Mouse (Mus musculus) layer of hippocampus, adult 2 months (tissue): ENCODE data around the gene Ifngr2. TPM values are rescaled to one million over a fixed set of nuclear protein-coding genes. Genes with fewer than 3 reads are reported as not detected.

ENCODE experiments used
- DNase-seq, 2 experiments: peaks; one replicate each; pipeline ENCODE4 v3.0.0; 2022; ENCODE audit warnings: low spot score in 2 of 2
- H3K27ac ChIP-seq: fragments of 200-600 bp; 2 replicates; pipeline ENCODE4 v1.8.1; 2022
- H3K4me3 ChIP-seq: fragments of 200-600 bp; 2 replicates; pipeline ENCODE4 v1.8.1; 2022; ENCODE audit warnings: mild to moderate bottlenecking
- CTCF ChIP-seq: fragments of 200-600 bp; conservative IDR thresholded peaks from 2 replicates; pipeline ENCODE4 v1.8.1; 2022; ENCODE audit warnings: antibody characterized with exemption, mild to moderate bottlenecking, moderate library complexity
- total RNA-seq, 2 experiments: library from RNA; stranded (reverse); gene quantifications; 2 replicates each; pipeline ENCODE4 v1.2.3; 2021

The Ifngr2 gene
- total RNA-seq, 2 experiments from 2014 or later, result 49.2 to 50.6 TPM

DNA sequence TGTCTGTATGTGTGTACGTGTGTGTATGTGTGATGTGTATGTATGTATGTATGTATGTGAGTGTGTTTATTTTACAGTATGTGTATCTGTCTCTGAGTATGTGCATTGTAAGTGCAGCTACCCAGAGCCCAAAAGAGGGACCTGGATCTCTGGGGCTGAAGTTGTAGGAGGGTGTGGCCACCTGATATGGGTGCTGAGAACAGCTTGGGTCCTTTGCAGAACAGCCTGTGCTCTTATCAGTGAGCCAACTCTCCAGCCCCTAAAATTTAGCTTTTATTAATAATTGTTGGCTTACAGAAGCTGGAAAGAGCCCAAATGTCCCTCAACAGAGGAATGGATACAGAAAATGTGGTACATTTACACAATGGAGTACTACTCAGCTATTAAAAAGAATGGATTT is 3.3 kb upstream of the Ifngr2 start:
- Histone ChIP-seq H3K27ac (no peak overlapping the region), H3K4me3 (no peak overlapping the region)
- no peak for DNase-seq
- no peak for TF ChIP-seq CTCF

DNA sequence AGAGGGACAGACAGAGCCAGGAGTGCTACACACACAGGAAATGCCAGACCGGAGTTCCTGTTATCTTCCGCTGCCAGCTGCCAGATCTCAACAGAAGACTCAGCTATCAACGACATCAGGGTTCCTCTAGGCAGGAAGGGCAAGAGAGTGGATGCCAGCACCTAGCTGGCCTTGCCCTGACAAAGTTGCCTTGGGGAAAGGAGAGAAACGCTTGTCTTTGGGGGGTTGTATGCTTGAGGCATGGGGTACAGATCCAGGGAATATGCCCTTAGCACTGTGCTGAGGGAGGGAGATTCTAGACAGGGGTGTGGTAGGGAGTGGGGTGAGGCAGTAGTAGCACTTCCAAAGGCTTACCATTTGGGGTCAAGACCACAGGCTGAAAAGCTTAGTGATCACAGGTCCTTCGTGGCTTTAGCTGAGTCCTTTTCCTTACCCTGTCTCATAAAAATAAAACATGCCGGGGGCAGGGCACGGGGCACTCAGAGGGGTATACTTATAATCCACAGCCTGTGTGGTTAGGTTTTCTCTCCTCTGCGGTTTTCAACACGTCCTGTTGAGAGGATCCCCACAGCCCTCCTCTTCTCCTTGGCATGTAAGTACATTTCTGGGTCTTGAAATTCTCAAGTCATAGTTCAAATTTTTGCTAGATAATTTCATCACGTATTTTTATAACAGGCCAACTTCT is 1.1 kb upstream of the Ifngr2 start:
- Histone ChIP-seq H3K4me3 (no peak overlapping the region), H3K27ac (peak overlapping the region; percentile 98; the same call in 1 of the 2 replicates)
- no peak for TF ChIP-seq CTCF
- DNase-seq, result no peak

DNA sequence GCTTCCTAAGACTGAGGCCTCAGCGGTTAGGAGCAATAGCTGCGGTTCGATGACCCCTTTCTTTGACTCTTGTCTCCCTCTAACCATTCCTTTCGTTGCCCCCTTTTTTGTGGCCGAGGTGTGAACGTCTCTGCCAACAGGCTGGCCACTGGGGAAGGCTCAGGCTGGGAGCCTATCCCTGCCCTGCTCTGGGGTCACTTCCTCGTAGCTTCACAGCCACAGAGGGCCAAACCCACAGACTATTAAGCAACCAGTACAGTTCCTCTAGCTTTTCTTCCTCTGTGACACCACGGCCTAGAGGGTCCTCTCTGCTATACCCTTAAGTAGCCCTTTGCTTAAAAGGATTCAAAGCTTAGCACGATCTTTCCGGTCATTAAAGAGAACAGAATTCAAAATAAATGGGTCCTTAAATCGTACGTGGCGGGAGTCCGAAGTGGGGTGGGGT is 459 bp upstream of the Ifngr2 start:
- no peak for TF ChIP-seq CTCF
- DNase-seq, result no peak
- H3K27ac ChIP-seq, result peak overlapping the region; percentile 98
- peak overlapping the region; percentile 98 for H3K4me3 ChIP-seq

DNA sequence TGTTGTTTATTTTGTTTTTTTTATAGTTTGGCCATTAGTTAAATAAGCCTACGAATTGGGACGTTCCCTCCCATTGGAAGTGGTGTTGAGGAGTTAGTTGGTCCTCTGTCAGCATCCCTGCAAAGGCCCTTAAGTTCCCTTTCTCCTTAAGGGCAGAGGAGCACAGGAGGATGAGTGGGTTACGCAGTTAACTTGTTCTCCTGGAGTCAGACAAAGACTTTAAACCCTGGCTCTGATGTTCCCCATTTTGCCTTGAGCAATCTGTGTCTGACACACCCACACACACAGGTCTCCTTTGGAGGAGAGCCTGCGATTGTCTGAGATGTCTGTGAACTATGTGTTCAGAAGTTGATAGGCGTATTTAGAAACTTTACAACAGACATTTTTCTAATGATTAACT is 1.1 kb downstream of the Ifngr2 start:
- Histone ChIP-seq H3K27ac (peak overlapping the region; percentile 98; the same call in 1 of the 2 replicates), H3K4me3 (peak overlapping the region; percentile 98)
- no peak for TF ChIP-seq CTCF
- DNase-seq, result no peak

DNA sequence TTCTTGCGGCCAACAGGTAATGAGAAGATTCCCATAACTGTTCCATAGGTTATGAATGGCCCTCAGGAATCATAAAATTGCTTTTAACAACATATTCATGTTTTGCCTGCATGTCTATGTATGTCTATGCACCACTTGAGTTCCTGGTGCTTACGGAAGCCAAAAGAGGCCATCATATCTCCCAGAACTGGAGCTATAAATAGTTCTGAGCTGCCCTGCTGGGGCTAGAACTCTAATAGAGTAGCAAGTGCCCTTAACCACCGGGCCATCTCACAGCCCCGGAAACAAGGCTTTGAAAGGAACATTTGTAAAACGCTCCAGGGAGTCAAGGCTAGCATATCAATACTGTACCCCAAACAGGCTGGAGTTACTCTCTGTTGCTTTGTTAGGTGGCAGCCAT is 1.7 kb downstream of the Ifngr2 start:
- no peak for TF ChIP-seq CTCF
- H3K4me3 ChIP-seq, result peak overlapping the region; percentile 98
- no peak for DNase-seq
- H3K27ac ChIP-seq, result peak overlapping the region; percentile 98; the same call in 1 of the 2 replicates

DNA sequence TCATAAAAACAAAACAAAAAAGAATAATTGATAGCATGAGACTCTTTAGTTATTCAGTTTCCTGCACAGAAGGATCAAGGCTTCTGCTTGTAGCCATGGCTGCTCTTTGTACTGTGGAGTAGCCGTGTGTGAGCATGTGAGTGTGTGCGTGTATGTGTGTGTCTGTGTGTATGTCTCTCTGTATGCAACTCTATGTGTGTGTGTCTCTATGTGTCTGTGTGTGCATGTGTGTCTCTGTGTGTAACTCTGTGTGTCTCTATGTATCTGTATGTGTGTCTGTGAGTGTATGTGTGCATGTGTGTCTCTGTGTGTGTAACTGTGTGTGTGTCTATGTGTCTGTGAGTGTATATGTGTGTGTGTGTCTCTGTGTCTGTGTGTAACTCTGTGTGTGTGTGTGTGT is 2.1 kb downstream of the Ifngr2 start:
- Histone ChIP-seq H3K27ac (peak overlapping the region; percentile 98; the same call in 1 of the 2 replicates), H3K4me3 (peak overlapping the region; percentile 98)
- no peak for TF ChIP-seq CTCF
- DNase-seq, result no peak

DNA sequence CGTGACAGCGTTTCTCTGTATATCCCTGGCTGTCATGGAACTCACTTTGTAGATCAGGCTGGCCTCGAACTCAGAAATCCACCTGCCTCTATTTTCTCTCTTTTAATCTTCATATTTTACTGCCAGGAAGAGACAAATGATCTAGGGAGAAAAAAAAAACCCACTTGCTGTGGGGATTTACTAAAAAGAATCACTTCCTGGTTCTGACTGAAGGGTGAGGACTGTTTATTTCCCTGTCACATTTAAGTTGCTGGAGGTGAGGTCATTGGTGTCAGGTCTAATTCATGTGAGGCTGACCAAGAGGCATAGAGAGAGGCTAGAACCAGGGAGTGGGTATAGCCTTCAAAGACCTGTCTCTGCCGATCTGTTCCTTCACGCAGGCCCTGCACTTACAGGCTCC is 2.7 kb downstream of the Ifngr2 start:
- Histone ChIP-seq H3K4me3 (no peak overlapping the region), H3K27ac (no peak overlapping the region)
- DNase-seq, result no peak
- TF ChIP-seq CTCF, result no peak

DNA sequence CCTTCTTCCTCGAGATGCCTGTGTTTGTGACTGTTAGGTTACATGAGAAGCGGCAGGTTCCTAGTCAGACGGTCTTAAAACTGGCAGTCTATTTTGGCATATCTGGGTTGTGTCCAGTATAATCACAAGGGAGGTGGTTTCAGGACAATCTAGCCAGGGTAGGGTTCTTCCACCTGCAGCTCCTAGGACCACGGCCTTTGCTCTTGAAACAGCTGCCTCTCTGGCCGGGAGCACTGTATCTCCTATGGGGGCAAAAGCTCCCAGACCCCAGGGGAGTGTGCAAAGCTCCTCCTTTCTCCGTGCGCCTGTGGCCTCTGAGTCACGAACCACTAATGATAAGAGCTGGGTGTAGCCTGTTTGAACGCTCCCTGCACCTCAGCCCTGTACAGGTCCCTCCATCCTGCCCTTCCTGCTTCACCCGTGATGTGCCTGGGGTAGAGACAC is 4.2 kb downstream of the Ifngr2 start:
- no peak for TF ChIP-seq CTCF
- H3K4me3 ChIP-seq, result no peak overlapping the region
- no peak for DNase-seq
- H3K27ac ChIP-seq, result no peak overlapping the region

DNA sequence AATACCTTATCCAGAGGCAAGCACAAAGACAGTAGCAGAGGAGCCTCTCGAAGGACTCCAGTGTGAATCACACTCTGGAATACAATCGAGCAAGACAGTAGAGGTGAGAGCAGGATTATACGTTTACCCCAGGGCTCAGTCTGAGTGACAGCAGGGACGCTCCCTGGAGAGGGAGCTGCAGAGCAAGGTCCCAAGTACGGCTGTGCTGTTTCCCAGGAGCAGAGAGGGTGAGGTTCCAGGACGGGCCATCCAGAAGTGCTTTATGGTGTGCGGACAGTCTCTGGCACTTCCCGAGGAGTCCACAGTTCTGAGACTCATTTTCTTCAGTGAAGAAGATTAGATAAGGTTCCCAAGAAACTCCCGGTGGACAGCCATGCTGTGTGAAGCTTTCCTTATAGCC is 5.2 kb downstream of the Ifngr2 start:
- no peak overlapping the region for H3K4me3 ChIP-seq
- no peak overlapping the region for H3K27ac ChIP-seq
- DNase-seq, result no peak
- no peak for TF ChIP-seq CTCF

DNA sequence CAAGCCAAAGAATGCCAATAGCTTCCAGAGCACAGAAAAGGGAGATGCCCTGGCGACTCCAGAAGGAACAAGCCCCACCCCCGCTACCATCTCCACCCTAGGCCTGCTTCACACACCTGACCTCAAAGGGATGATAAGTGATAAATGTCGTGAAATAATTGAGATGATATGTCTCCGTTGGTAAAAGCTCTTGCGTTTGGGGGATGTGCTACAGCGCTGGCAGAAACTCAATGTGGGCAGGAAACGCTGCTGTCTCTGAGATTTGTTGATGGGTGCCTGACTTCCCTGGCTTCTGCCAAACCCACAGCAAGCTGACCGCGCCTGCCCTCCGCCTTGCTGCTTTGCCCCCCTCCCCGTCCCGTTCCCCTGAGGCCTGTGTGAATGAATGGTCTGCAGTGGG is 6.8 kb downstream of the Ifngr2 start:
- no peak for TF ChIP-seq CTCF
- H3K27ac ChIP-seq, result peak overlapping the region; percentile 32; the same call in 1 of the 2 replicates
- DNase-seq, result no peak
- peak overlapping the region; percentile 17; the same call in 1 of the 2 replicates for H3K4me3 ChIP-seq

DNA sequence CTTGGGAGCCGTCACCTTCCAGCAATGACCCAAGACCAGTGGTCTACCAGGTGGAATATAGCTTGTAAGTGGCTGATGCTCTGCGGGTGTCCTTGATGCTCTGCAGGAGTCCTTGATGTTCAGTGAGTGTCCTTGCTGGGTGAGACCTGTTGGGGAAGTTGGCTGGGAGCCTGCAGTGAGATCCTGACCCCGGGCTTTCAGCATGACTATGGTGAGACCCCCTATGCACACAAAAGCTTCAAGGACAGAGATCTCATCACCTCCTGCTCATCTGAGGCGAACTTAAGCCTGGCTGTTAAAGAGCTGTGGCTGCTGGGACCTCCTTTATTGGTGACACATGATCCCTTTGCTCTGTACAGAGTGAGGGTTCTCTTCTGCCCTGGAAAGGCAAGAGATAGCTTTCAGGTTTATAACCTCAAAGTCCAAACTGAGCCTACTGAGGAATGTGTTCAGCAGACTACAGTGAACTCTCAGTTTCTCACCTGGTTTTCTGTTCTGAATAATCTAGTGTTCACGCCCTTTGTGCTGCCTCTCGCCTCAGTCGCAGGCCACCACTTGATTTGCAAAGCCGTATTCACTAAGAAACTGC is 8.2 kb downstream of the Ifngr2 start:
- H3K27ac ChIP-seq, result no peak overlapping the region
- DNase-seq, result no peak
- no peak overlapping the region for H3K4me3 ChIP-seq
- no peak for TF ChIP-seq CTCF

DNA sequence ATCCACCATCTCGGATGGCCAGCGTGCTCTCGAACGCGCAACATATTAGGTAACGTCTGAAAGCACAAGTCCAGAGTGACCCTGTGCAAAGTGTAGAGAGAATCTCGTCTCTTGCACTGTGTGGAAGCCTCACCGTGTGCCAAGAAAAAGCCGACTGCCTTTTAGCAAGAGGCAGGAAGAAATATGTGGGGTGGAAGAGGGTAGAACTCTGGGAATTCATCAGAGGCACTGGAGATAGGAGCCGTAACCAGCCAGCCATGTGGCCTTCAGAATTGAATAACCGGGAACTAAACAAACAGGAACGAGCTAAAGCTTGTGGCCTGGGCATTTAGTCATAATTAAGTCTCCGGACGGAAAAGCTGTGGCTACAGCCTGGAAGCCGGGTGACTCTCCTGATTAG is 9.8 kb downstream of the Ifngr2 start:
- H3K4me3 ChIP-seq, result no peak overlapping the region
- DNase-seq, result no peak
- TF ChIP-seq CTCF, result no peak
- no peak overlapping the region for H3K27ac ChIP-seq

DNA sequence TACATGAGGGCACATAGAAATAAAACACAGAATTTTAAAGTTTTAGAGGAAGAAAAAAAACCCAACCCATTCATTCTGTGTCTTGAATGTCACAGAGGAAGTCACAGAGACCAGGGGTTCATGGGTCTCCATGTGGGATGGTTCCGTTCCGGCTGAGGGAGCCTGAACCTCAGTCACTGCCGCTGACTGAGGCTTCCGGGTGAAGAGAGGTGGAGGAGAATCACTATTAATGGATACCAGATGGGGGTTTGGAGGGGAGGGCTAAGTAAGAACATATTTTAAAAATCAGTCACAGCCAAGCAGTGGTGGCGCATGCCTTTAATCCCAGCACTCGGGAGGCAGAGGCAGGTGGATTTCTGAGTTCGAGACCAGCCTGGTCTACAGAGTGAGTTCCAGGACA is 10.3 kb downstream of the Ifngr2 start:
- no peak for DNase-seq
- TF ChIP-seq CTCF, result no peak
- H3K4me3 ChIP-seq, result no peak overlapping the region
- H3K27ac ChIP-seq, result no peak overlapping the region

DNA sequence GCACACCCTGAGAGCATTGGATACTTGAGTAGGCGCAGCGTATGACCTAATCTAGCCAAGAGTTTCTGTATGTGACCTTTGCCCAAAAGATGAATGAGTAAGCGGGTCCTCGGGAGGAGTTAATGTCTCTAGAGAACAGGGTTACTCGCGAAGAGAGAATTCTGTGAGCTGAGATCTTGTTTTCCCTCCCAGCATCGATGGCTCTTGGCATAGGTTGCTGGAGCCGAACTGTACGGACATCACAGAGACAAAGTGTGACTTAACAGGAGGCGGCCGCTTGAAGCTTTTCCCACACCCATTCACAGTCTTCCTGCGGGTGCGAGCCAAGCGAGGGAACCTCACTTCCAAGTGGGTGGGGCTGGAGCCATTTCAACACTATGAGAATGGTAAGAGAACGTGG is 10.8 kb downstream of the Ifngr2 start:
- no peak for TF ChIP-seq CTCF
- DNase-seq, result peak in 1 of 2 experiments; percentile 42
- no peak overlapping the region for H3K27ac ChIP-seq

More for the DNA sequence above, 10.8 kb downstream of the Ifngr2 start:
- no peak overlapping the region for H3K4me3 ChIP-seq
